Mouse (Mus musculus) midbrain, postnatal 0 days (tissue): ENCODE measurements around the gene Cdh22. TPM values are rescaled to one million over a fixed set of nuclear protein-coding genes. Genes with fewer than 3 reads are reported as not detected.
A peak's percentile ranks its signal among the peaks of the same experiment; 100 is the strongest.

ENCODE experiments used
- ATAC-seq: fragments of 200-750 bp; cut with Nextera tagmentation; 2 replicates; pipeline ENCODE4 v1.8.0; 2017; ENCODE audit warnings: moderate number of reproducible peaks, mild to moderate bottlenecking, moderate TSS enrichment, moderate library complexity; ENCODE audit not compliant: low FRiP score
- DNase-seq: peaks from one replicate; pipeline ENCODE4 v3.0.0-alpha.2; 2015; ENCODE audit warnings: low spot score
- H3K27ac ChIP-seq: fragments of 300-500 bp; sonication (generic); 2 replicates; pipeline ENCODE4 v1.5.1; 2014; ENCODE audit warnings: low read depth, mild to moderate bottlenecking, low read length, mixed read lengths
- H3K27me3 ChIP-seq: fragments of 300-500 bp; sonication (generic); 2 replicates; pipeline ENCODE4 v1.6.1; 2014; ENCODE audit warnings: low read length, control low read depth, mixed read lengths; ENCODE audit not compliant: insufficient read depth
- H3K36me3 ChIP-seq: fragments of 300-500 bp; sonication (generic); 2 replicates; pipeline ENCODE4 v1.6.1; 2014; ENCODE audit warnings: low read length, control low read depth, mixed read lengths; ENCODE audit not compliant: insufficient read depth
- H3K4me1 ChIP-seq: fragments of 300-500 bp; sonication (generic); 2 replicates; pipeline ENCODE4 v1.6.1; 2014; ENCODE audit warnings: mild to moderate bottlenecking, control low read depth, antibody characterized with exemption, low read length, mixed read lengths; ENCODE audit not compliant: insufficient read depth
- H3K4me2 ChIP-seq: fragments of 300-500 bp; sonication (generic); 2 replicates; pipeline ENCODE4 v1.6.1; 2014; ENCODE audit warnings: low read depth, mild to moderate bottlenecking, low read length, mixed read lengths; ENCODE audit not compliant: poor library complexity, severe bottlenecking
- H3K4me3 ChIP-seq: fragments of 300-500 bp; sonication (generic); 2 replicates; pipeline ENCODE4 v1.5.1; 2014; ENCODE audit warnings: low read depth, mild to moderate bottlenecking, low read length, moderate library complexity
- H3K9ac ChIP-seq: fragments of 300-500 bp; sonication (generic); replicated peaks from 2 replicates; pipeline ENCODE4 v1.6.1; 2014; ENCODE audit warnings: mild to moderate bottlenecking, low read length, moderate library complexity, mixed read lengths; ENCODE audit not compliant: poor library complexity, severe bottlenecking
- H3K9me3 ChIP-seq: fragments of 300-500 bp; sonication (generic); 2 replicates; pipeline ENCODE4 v1.6.1; 2016; ENCODE audit warnings: low read length, control low read depth
- CTCF ChIP-seq: IDR thresholded peaks from 2 replicates; pipeline ENCODE4 v1.5.1; 2016; ENCODE audit warnings: antibody characterized with exemption, mild to moderate bottlenecking
- whole genome bisulfite sequencing: fragments of 180-500 bp; shearing (Covaris S2); extraction: QIAGEN DNeasy Blood & Tissue Kit; methylation state at CpG from one replicate; pipeline ENCODE4 v1.1.7; 2014; 5-methylcytosine and 5-hydroxymethylcytosine counted together
- polyA plus RNA-seq: library from polyadenylated mRNA; unstranded; fragments of >200 nt; fragmentation: Nextera tagmentation; extraction: Ambion mirVana; gene quantifications from 2 replicates; pipeline ENCODE4 v1.2.1, GENCODE M21; 2015
- total RNA-seq: library from RNA; depleted of rRNA; stranded (reverse); fragments of >200 nt; gene quantifications from 2 replicates; pipeline ENCODE4 v1.2.3, GENCODE M21; 2014

Cdh22 gene
- total and polyA plus RNA-seq, 2 experiments from 2014 or later: 23.2 to 47.9 TPM

GRCm38 (mm10) chr2:165184015-165184633, 50.5 kb downstream of the Cdh22 start:
- Histone ChIP-seq H3K27me3 (peaks cover 3% of the 10 kb centered on the region; the same call in 1 of the 2 replicates), H3K9me3 (no peaks in the 10 kb centered on the region), H3K4me1 (no peaks in the 10 kb centered on the region; the same call in 1 of the 2 replicates), H3K4me3 (no peak overlapping the region), H3K27ac (no peak overlapping the region), H3K9ac (0 out of 2 replicates have a peak overlapping the region, but pooled peaks have one; percentile 19), H3K4me2 (no peak overlapping the region), H3K36me3 (peaks cover 7% of the 10 kb centered on the region; the same call in 1 of the 2 replicates)
- peak; percentile 53 for DNase-seq
- WGBS: 22% methylated on average over 9 of the region's 9 CpGs
- no peak for TF ChIP-seq CTCF
- no peak for ATAC-seq

- H3K9ac ChIP-seq: no peak overlapping the region
Measured at GRCm38 (mm10) chr2:165182085-165182976, 52.3 kb downstream of the Cdh22 start.

GRCm38 (mm10) chr2:165179231-165179630, 55.4 kb downstream of the Cdh22 start:
- Histone ChIP-seq H3K4me1 (peaks cover 12% of the 10 kb centered on the region), H3K9ac (no peak overlapping the region), H3K36me3 (peaks cover 7% of the 10 kb centered on the region; the same call in 1 of the 2 replicates), H3K27ac (no peak overlapping the region), H3K9me3 (no peaks in the 10 kb centered on the region), H3K4me2 (no peak overlapping the region), H3K27me3 (0 out of 2 replicates have a peak, but pooled peaks cover 3% of the 10 kb centered on the region), H3K4me3 (no peak overlapping the region)
- no peak for TF ChIP-seq CTCF
- WGBS: 70% methylated on average over 10 of the region's 10 CpGs
- no peak for ATAC-seq
- no peak for DNase-seq

More at GRCm38 (mm10) chr2:165182085-165182976, 52.3 kb downstream of the Cdh22 start:
- ATAC-seq: no peak
- no peak overlapping the region for H3K27ac ChIP-seq
- 65% methylated on average over 10 of the region's 11 CpGs for WGBS
- no peak for TF ChIP-seq CTCF
- H3K4me1 ChIP-seq: peaks cover 4% of the 10 kb centered on the region
- H3K36me3 ChIP-seq: peaks cover 7% of the 10 kb centered on the region; the same call in 1 of the 2 replicates
- H3K4me3 ChIP-seq: no peak overlapping the region
- H3K9me3 ChIP-seq: no peaks in the 10 kb centered on the region
- no peak overlapping the region for H3K4me2 ChIP-seq
- H3K27me3 ChIP-seq: 0 out of 2 replicates have a peak, but pooled peaks cover 3% of the 10 kb centered on the region
- no peak for DNase-seq

- Histone ChIP-seq H3K27ac (peak overlapping the region; percentile 67), H3K36me3 (peaks cover 7% of the 10 kb centered on the region; the same call in 1 of the 2 replicates), H3K9ac (no peak overlapping the region), H3K9me3 (no peaks in the 10 kb centered on the region), H3K4me3 (no peak overlapping the region), H3K27me3 (0 out of 2 replicates have a peak, but pooled peaks cover 3% of the 10 kb centered on the region), H3K4me1 (peaks cover 12% of the 10 kb centered on the region), H3K4me2 (no peak overlapping the region)
- WGBS: 6% methylated on average over 9 of the region's 9 CpGs
- ATAC-seq (peak; percentile 52; the same call in 1 of the 2 replicates), DNase-seq (peak; percentile 47)
- peak; percentile 17; the same call in 1 of the 2 replicates for TF ChIP-seq CTCF
Measured at GRCm38 (mm10) chr2:165176965-165177364, 57.7 kb downstream of the Cdh22 start.

GRCm38 (mm10) chr2:165166664-165167435, 67.8 kb downstream of the Cdh22 start:
- TF ChIP-seq CTCF: no peak
- Histone ChIP-seq H3K4me1 (no peaks in the 10 kb centered on the region), H3K9ac (no peak overlapping the region), H3K27ac (no peak overlapping the region), H3K36me3 (no peaks in the 10 kb centered on the region; the same call in 1 of the 2 replicates), H3K9me3 (no peaks in the 10 kb centered on the region), H3K4me3 (no peak overlapping the region), H3K4me2 (no peak overlapping the region), H3K27me3 (no peaks in the 10 kb centered on the region)
- no peak for DNase-seq
- 14% methylated on average over 18 of the region's 18 CpGs for WGBS
- ATAC-seq: no peak
